Mouse (Mus musculus): ENCODE measurements at regions not wholly inside any gene's neighbourhood (a gene's known extent, or its start where the extent isn't known, plus 50 kb on each side); places are given as distances from the start of the nearest gene placed in this dataset.

- no peak overlapping the region for H3K4me3 ChIP-seq (ENCODE audit: low read depth, low read length)
- WGBS = 55% methylated on average over 3 of the region's 3 CpGs
Measured at GRCm38 (mm10) chr4:94017702-94018101, 538.6 kb upstream of the Gm10306 start.

GRCm38 (mm10) chr4:94049629-94050310, 506.6 kb upstream of the Gm10306 start:
- Histone ChIP-seq H3K36me3 (replicated peaks; ENCODE audit: control insufficient read depth, insufficient read depth, low read length) (no peaks in the 10 kb centered on the region), H3K4me2 (ENCODE audit: low read depth, low read length) (no peak overlapping the region), H3K27ac (ENCODE audit: low read depth) (no peak overlapping the region), H3K9ac (replicated peaks; ENCODE audit: low read depth, low read length) (no peak overlapping the region), H3K4me1 (ENCODE audit: control insufficient read depth, insufficient read depth) (no peaks in the 10 kb centered on the region), H3K27me3 (ENCODE audit: control insufficient read depth, insufficient read depth, low read length) (no peaks in the 10 kb centered on the region), H3K9me3 (replicated peaks; ENCODE audit: control insufficient read depth, low read length) (no peaks in the 10 kb centered on the region), H3K4me3 (ENCODE audit: low read depth, low read length) (no peak overlapping the region)
- ATAC-seq (ENCODE audit: insufficient read depth, low read depth) = no peak
- 65% methylated on average over 5 of the region's 5 CpGs for WGBS
- TF ChIP-seq CTCF (IDR thresholded peaks at IDR 0.05; ENCODE audit: low read depth) (no peak), EP300 (IDR thresholded peaks at IDR 0.05; ENCODE audit: low read depth) (no peak)
- no peak for DNase-seq (ENCODE audit: low spot score)

More at GRCm38 (mm10) chr4:94017702-94018101, 538.6 kb upstream of the Gm10306 start:
- Histone ChIP-seq H3K9ac (replicated peaks; ENCODE audit: low read depth, low read length) (no peak overlapping the region), H3K4me2 (ENCODE audit: low read depth, low read length) (no peak overlapping the region), H3K4me1 (ENCODE audit: control insufficient read depth, insufficient read depth) (no peaks in the 10 kb centered on the region), H3K36me3 (replicated peaks; ENCODE audit: control insufficient read depth, insufficient read depth, low read length) (no peaks in the 10 kb centered on the region), H3K27me3 (ENCODE audit: control insufficient read depth, insufficient read depth, low read length) (no peaks in the 10 kb centered on the region), H3K27ac (ENCODE audit: low read depth) (no peak overlapping the region), H3K9me3 (replicated peaks; ENCODE audit: control insufficient read depth, low read length) (no peaks in the 10 kb centered on the region)
- no peak for ATAC-seq (ENCODE audit: insufficient read depth, low read depth)
- TF ChIP-seq EP300 (IDR thresholded peaks at IDR 0.05; ENCODE audit: low read depth) (no peak), CTCF (IDR thresholded peaks at IDR 0.05; ENCODE audit: low read depth) (no peak)
- no peak for DNase-seq (ENCODE audit: low spot score)

- no peak overlapping the region for H3K4me2 ChIP-seq (ENCODE audit: low read depth, low read length)
- no peaks in the 10 kb centered on the region for H3K9me3 ChIP-seq (replicated peaks; ENCODE audit: control insufficient read depth, low read length)
- H3K36me3 ChIP-seq (replicated peaks; ENCODE audit: control insufficient read depth, insufficient read depth, low read length) = no peaks in the 10 kb centered on the region
- no peak overlapping the region for H3K27ac ChIP-seq (ENCODE audit: low read depth)
- no peak for ATAC-seq (ENCODE audit: insufficient read depth, low read depth)
- no peaks in the 10 kb centered on the region for H3K4me1 ChIP-seq (ENCODE audit: control insufficient read depth, insufficient read depth)
- no peaks in the 10 kb centered on the region for H3K27me3 ChIP-seq (ENCODE audit: control insufficient read depth, insufficient read depth, low read length)
- 63% methylated on average over 11 of the region's 11 CpGs for WGBS
- no peak overlapping the region for H3K4me3 ChIP-seq (ENCODE audit: low read depth, low read length)
- no peak for DNase-seq (ENCODE audit: low spot score)
- no peak for TF ChIP-seq CTCF (IDR thresholded peaks at IDR 0.05; ENCODE audit: low read depth)
- no peak for TF ChIP-seq EP300 (IDR thresholded peaks at IDR 0.05; ENCODE audit: low read depth)
- H3K9ac ChIP-seq (replicated peaks; ENCODE audit: low read depth, low read length) = no peak overlapping the region
Measured at GRCm38 (mm10) chr4:94052249-94053162, 503.8 kb upstream of the Gm10306 start.

GRCm38 (mm10) chr4:94073178-94073870, 483.0 kb upstream of the Gm10306 start:
- Histone ChIP-seq H3K4me3 (ENCODE audit: low read depth, low read length) (no peak overlapping the region), H3K4me1 (ENCODE audit: control insufficient read depth, insufficient read depth) (no peaks in the 10 kb centered on the region), H3K9ac (replicated peaks; ENCODE audit: low read depth, low read length) (no peak overlapping the region), H3K4me2 (ENCODE audit: low read depth, low read length) (no peak overlapping the region), H3K9me3 (replicated peaks; ENCODE audit: control insufficient read depth, low read length) (no peaks in the 10 kb centered on the region), H3K27me3 (ENCODE audit: control insufficient read depth, insufficient read depth, low read length) (no peaks in the 10 kb centered on the region), H3K27ac (ENCODE audit: low read depth) (no peak overlapping the region), H3K36me3 (replicated peaks; ENCODE audit: control insufficient read depth, insufficient read depth, low read length) (no peaks in the 10 kb centered on the region)
- TF ChIP-seq EP300 (IDR thresholded peaks at IDR 0.05; ENCODE audit: low read depth) = no peak
- TF ChIP-seq CTCF (IDR thresholded peaks at IDR 0.05; ENCODE audit: low read depth) = no peak
- no peak for DNase-seq (ENCODE audit: low spot score)
- WGBS = 73% methylated on average over 9 of the region's 9 CpGs
- ATAC-seq (ENCODE audit: insufficient read depth, low read depth) = no peak

- Histone ChIP-seq H3K4me3 (ENCODE audit: low read depth, low read length) (no peak overlapping the region), H3K4me2 (ENCODE audit: low read depth, low read length) (no peak overlapping the region), H3K27ac (ENCODE audit: low read depth) (no peak overlapping the region), H3K9me3 (replicated peaks; ENCODE audit: control insufficient read depth, low read length) (no peaks in the 10 kb centered on the region), H3K9ac (replicated peaks; ENCODE audit: low read depth, low read length) (no peak overlapping the region), H3K4me1 (ENCODE audit: control insufficient read depth, insufficient read depth) (no peaks in the 10 kb centered on the region), H3K27me3 (ENCODE audit: control insufficient read depth, insufficient read depth, low read length) (no peaks in the 10 kb centered on the region), H3K36me3 (replicated peaks; ENCODE audit: control insufficient read depth, insufficient read depth, low read length) (no peaks in the 10 kb centered on the region)
- DNase-seq (ENCODE audit: low spot score) = no peak
- 79% methylated on average over 3 of the region's 3 CpGs for WGBS
- ATAC-seq (ENCODE audit: insufficient read depth, low read depth) = no peak
- TF ChIP-seq CTCF (IDR thresholded peaks at IDR 0.05; ENCODE audit: low read depth) (no peak), EP300 (IDR thresholded peaks at IDR 0.05; ENCODE audit: low read depth) (no peak)
Measured at GRCm38 (mm10) chr4:94082839-94083238, 473.5 kb upstream of the Gm10306 start.

Data from heart, postnatal 0 days (tissue).